Mouse (Mus musculus): ENCODE results near the gene Slit1.
A peak's percentile ranks its signal among the peaks of the same experiment; 100 is the strongest.

Slit1 gene

GRCm38 (mm10) chr19:41690064-41690463, 53.4 kb downstream of the Slit1 start:
- DNase-seq (ENCODE audit: extremely low read depth, low read depth) = no peak

GRCm38 (mm10) chr19:41688251-41688650, 55.2 kb downstream of the Slit1 start:
- no peak for DNase-seq (ENCODE audit: extremely low read depth, low read depth)

GRCm38 (mm10) chr19:41687836-41688235, 55.6 kb downstream of the Slit1 start:
- DNase-seq (ENCODE audit: extremely low read depth, low read depth) = no peak

- no peak for DNase-seq (ENCODE audit: extremely low read depth, low read depth)
Observed at GRCm38 (mm10) chr19:41686194-41686593, 57.3 kb downstream of the Slit1 start.

- DNase-seq (ENCODE audit: extremely low read depth, low read depth) = no peak
Observed at GRCm38 (mm10) chr19:41685453-41686086, 57.9 kb downstream of the Slit1 start.

- no peak for DNase-seq (ENCODE audit: extremely low read depth, low read depth)
Observed at GRCm38 (mm10) chr19:41684874-41685273, 58.6 kb downstream of the Slit1 start.

GRCm38 (mm10) chr19:41683951-41684350, 59.5 kb downstream of the Slit1 start:
- DNase-seq (ENCODE audit: extremely low read depth, low read depth) = no peak

GRCm38 (mm10) chr19:41680267-41680666, 63.2 kb downstream of the Slit1 start:
- DNase-seq (ENCODE audit: extremely low read depth, low read depth) = no peak

GRCm38 (mm10) chr19:41679028-41679427, 64.4 kb downstream of the Slit1 start:
- DNase-seq (ENCODE audit: extremely low read depth, low read depth) = no peak

- no peak for DNase-seq (ENCODE audit: extremely low read depth, low read depth)
Observed at GRCm38 (mm10) chr19:41677575-41677974, 65.9 kb downstream of the Slit1 start.

GRCm38 (mm10) chr19:41675583-41675982, 67.9 kb downstream of the Slit1 start:
- DNase-seq (ENCODE audit: extremely low read depth, low read depth) = no peak

- no peak for DNase-seq (ENCODE audit: extremely low read depth, low read depth)
Observed at GRCm38 (mm10) chr19:41674366-41674765, 69.1 kb downstream of the Slit1 start.

GRCm38 (mm10) chr19:41672836-41673235, 70.6 kb downstream of the Slit1 start:
- no peak for DNase-seq (ENCODE audit: extremely low read depth, low read depth)

- DNase-seq (ENCODE audit: extremely low read depth, low read depth) = no peak
Observed at GRCm38 (mm10) chr19:41670931-41671330, 72.5 kb downstream of the Slit1 start.

GRCm38 (mm10) chr19:41670473-41670872, 73.0 kb downstream of the Slit1 start:
- no peak for DNase-seq (ENCODE audit: extremely low read depth, low read depth)

- no peak for DNase-seq (ENCODE audit: extremely low read depth, low read depth)
Observed at GRCm38 (mm10) chr19:41669747-41670342, 73.6 kb downstream of the Slit1 start.

GRCm38 (mm10) chr19:41667591-41667990, 75.9 kb downstream of the Slit1 start:
- no peak for DNase-seq (ENCODE audit: extremely low read depth, low read depth)

GRCm38 (mm10) chr19:41665941-41666340, 77.5 kb downstream of the Slit1 start:
- no peak for DNase-seq (ENCODE audit: extremely low read depth, low read depth)

GRCm38 (mm10) chr19:41663506-41664242, 79.8 kb downstream of the Slit1 start:
- no peak for DNase-seq (ENCODE audit: extremely low read depth, low read depth)

- no peak for DNase-seq (ENCODE audit: extremely low read depth, low read depth)
Observed at GRCm38 (mm10) chr19:41661466-41661865, 82.0 kb downstream of the Slit1 start.

GRCm38 (mm10) chr19:41660999-41661374, 82.5 kb downstream of the Slit1 start:
- peak; percentile 56 for DNase-seq (ENCODE audit: extremely low read depth, low read depth)

- DNase-seq (ENCODE audit: extremely low read depth, low read depth) = no peak
Observed at GRCm38 (mm10) chr19:41660294-41660998, 83.0 kb downstream of the Slit1 start.
